Mouse (Mus musculus) CH12.LX (cell line): Measurements from ENCODE around the gene Ulk4. TPM values are rescaled to one million over a fixed set of nuclear protein-coding genes. Genes with fewer than 3 reads are reported as not detected.

ENCODE experiments used
- DNase-seq: peaks from one replicate; pipeline ENCODE4 v3.0.0-alpha.2; 2013; ENCODE audit errors: extremely low read depth
- H3K27ac ChIP-seq: 2 replicates; pipeline ENCODE4 v1.5.1; 2012; ENCODE audit warnings: low read depth, mild to moderate bottlenecking, control low read depth, moderate library complexity; ENCODE audit not compliant: insufficient read depth
- H3K27me3 ChIP-seq: replicated peaks from 2 replicates; pipeline ENCODE3; 2012; ENCODE audit warnings: inconsistent platforms
- H3K36me3 ChIP-seq, 2 experiments: replicated peaks in 1 of 2; 2 replicates each; pipeline versions ENCODE3 to v1.6.1; 2012; ENCODE audit warnings: inconsistent platforms in 1 of 2, low read length in 1 of 2, mild to moderate bottlenecking in 1 of 2, mixed read lengths in 1 of 2, moderate library complexity in 1 of 2; ENCODE audit not compliant: control insufficient read depth in 1 of 2, insufficient read depth in 1 of 2
- H3K4me1 ChIP-seq, 2 experiments: 2 replicates each; pipeline ENCODE4 v1.6.1; 2012; ENCODE audit warnings: inconsistent platforms in 1 of 2, moderate library complexity in 1 of 2; ENCODE audit not compliant: insufficient read depth in 2 of 2, control insufficient read depth in 1 of 2
- H3K4me2 ChIP-seq: 2 replicates; pipeline ENCODE4 v1.6.1; 2012; ENCODE audit warnings: low read depth, mild to moderate bottlenecking, control low read depth; ENCODE audit not compliant: poor library complexity, insufficient read depth, severe bottlenecking
- H3K4me3 ChIP-seq, 3 experiments: fragments of 150-350 bp in 1 of 3; sonication (generic) in 1 of 3; replicated peaks in 1 of 3; 2 replicates each; pipeline versions ENCODE3 to v1.5.1; 2011 to 2012; ENCODE audit warnings: low read depth in 2 of 3, low read length in 2 of 3, mild to moderate bottlenecking in 2 of 3, moderate library complexity in 2 of 3, control low read depth in 1 of 3, improper control_type of control experiment in 1 of 3, inconsistent platforms in 1 of 3, mixed read lengths in 1 of 3; ENCODE audit not compliant: poor library complexity in 1 of 3
- H3K79me2 ChIP-seq: replicated peaks from 2 replicates; pipeline ENCODE4 v1.6.1; 2012; ENCODE audit warnings: mild to moderate bottlenecking, moderate library complexity; ENCODE audit not compliant: control insufficient read depth, poor library complexity, insufficient read depth, severe bottlenecking; ENCODE audit errors: extremely low read depth
- H3K9ac ChIP-seq: 2 replicates; pipeline ENCODE4 v1.6.1; 2012; ENCODE audit warnings: low read depth, mild to moderate bottlenecking, control low read depth, moderate library complexity; ENCODE audit not compliant: insufficient read depth
- H3K9me3 ChIP-seq: replicated peaks from 2 replicates; pipeline ENCODE3; 2012; ENCODE audit warnings: low read length, inconsistent platforms, mixed read lengths
- CHD1 ChIP-seq: IDR thresholded peaks from 2 replicates; pipeline ENCODE4 v1.6.1; 2012; ENCODE audit warnings: low read depth, low read length, improper control_type of control experiment, inconsistent platforms
- CHD2 ChIP-seq: IDR thresholded peaks from 2 replicates; pipeline ENCODE4 v1.6.1; 2011; ENCODE audit warnings: low read length, improper control_type of control experiment
- CTCF ChIP-seq, 2 experiments: IDR thresholded peaks in 1 of 2; conservative IDR thresholded peaks in 1 of 2; 2 replicates each; pipeline ENCODE4 v1.5.1; 2011 to 2012; ENCODE audit warnings: low read depth in 2 of 2, low read length in 2 of 2, improper control_type of control experiment in 1 of 2, inconsistent platforms in 1 of 2, mild to moderate bottlenecking in 1 of 2, moderate library complexity in 1 of 2
- ELF1 ChIP-seq: IDR thresholded peaks from 2 replicates; pipeline ENCODE4 v1.6.1; 2014; ENCODE audit warnings: low read depth, mild to moderate bottlenecking, inconsistent platforms, low read length, improper control_type of control experiment
- ETS1 ChIP-seq: conservative IDR thresholded peaks from 2 replicates; pipeline ENCODE4 v1.6.1; 2012; ENCODE audit warnings: low read depth, mild to moderate bottlenecking, inconsistent platforms, low read length, improper control_type of control experiment, moderate library complexity
- HCFC1 ChIP-seq: IDR thresholded peaks from 2 replicates; pipeline ENCODE4 v1.6.1; 2012; ENCODE audit warnings: low read depth, mild to moderate bottlenecking, inconsistent platforms, low read length, improper control_type of control experiment
- JUN ChIP-seq: IDR thresholded peaks from 2 replicates; pipeline ENCODE4 v1.6.1; 2011; ENCODE audit warnings: low read depth, mild to moderate bottlenecking, low read length, improper control_type of control experiment, moderate library complexity; ENCODE audit not compliant: insufficient read depth
- JUND ChIP-seq: conservative IDR thresholded peaks from 2 replicates; pipeline ENCODE4 v1.6.1; 2011; ENCODE audit warnings: low read depth, low read length, improper control_type of control experiment
- KAT2A ChIP-seq: IDR thresholded peaks from 2 replicates; pipeline ENCODE4 v1.6.1; 2012; ENCODE audit warnings: low read length, improper control_type of control experiment, inconsistent platforms; ENCODE audit not compliant: insufficient replicate concordance
- MAZ ChIP-seq: IDR thresholded peaks from 2 replicates; pipeline ENCODE4 v1.6.1; 2012; ENCODE audit warnings: low read depth, mild to moderate bottlenecking, inconsistent platforms, low read length, improper control_type of control experiment, moderate library complexity
- MXI1 ChIP-seq: IDR thresholded peaks from 2 replicates; pipeline ENCODE4 v1.6.1; 2011; ENCODE audit warnings: mild to moderate bottlenecking, low read depth, low read length, improper control_type of control experiment
- MYC ChIP-seq: IDR thresholded peaks from 2 replicates; pipeline ENCODE4 v1.6.1; 2011; ENCODE audit warnings: low read depth, mild to moderate bottlenecking, improper control_type of control experiment, low read length
- NELFE ChIP-seq: IDR thresholded peaks from 2 replicates; pipeline ENCODE4 v1.6.1; 2011; ENCODE audit warnings: low read depth, low read length, improper control_type of control experiment
- POLR2AphosphoS2 ChIP-seq: IDR thresholded peaks from 2 replicates; pipeline ENCODE4 v1.6.1; 2011; ENCODE audit warnings: low read depth, low read length, improper control_type of control experiment
- RAD21 ChIP-seq: IDR thresholded peaks from 2 replicates; pipeline ENCODE4 v1.6.1; 2011; ENCODE audit warnings: low read depth, mild to moderate bottlenecking, low read length, improper control_type of control experiment, moderate library complexity
- SIN3A ChIP-seq: IDR thresholded peaks from 2 replicates; pipeline ENCODE4 v1.6.1; 2012; ENCODE audit warnings: low read length, improper control_type of control experiment, inconsistent platforms
- SMC3 ChIP-seq: IDR thresholded peaks from 2 replicates; pipeline ENCODE4 v1.6.1; 2011; ENCODE audit warnings: low read depth, low read length, improper control_type of control experiment
- TCF12 ChIP-seq: IDR thresholded peaks from 2 replicates; pipeline ENCODE4 v1.6.1; 2014; ENCODE audit warnings: low read depth, mild to moderate bottlenecking, inconsistent platforms, low read length, improper control_type of control experiment
- UBTF ChIP-seq: IDR thresholded peaks from 2 replicates; pipeline ENCODE4 v1.6.1; 2012; ENCODE audit warnings: low read depth, mild to moderate bottlenecking, inconsistent platforms, low read length, improper control_type of control experiment, moderate library complexity
- USF2 ChIP-seq: conservative IDR thresholded peaks from 2 replicates; pipeline ENCODE4 v1.6.1; 2011; ENCODE audit warnings: low read depth, low read length, improper control_type of control experiment
- ZKSCAN1 ChIP-seq: IDR thresholded peaks from 2 replicates; pipeline ENCODE4 v1.6.1; 2012; ENCODE audit warnings: low read depth, inconsistent platforms, low read length, improper control_type of control experiment, borderline replicate concordance
- ZMIZ1 ChIP-seq: IDR thresholded peaks from 2 replicates; pipeline ENCODE4 v1.6.1; 2012; ENCODE audit warnings: low read depth, mild to moderate bottlenecking, inconsistent platforms, low read length, improper control_type of control experiment
- dilution Hi-C: fragments of 300-500 bp; cut with MboI; formaldehyde crosslinking; loops from 2 replicates; pipeline ENCODE4 v1.14.3; 2020; ENCODE audit warnings: low sequenced_read_pairs; ENCODE audit not compliant: extremely low pct_unique_long_range_greater_than_20kb, extremely low pct_ligation_motif_present
- in situ Hi-C: fragments of 300-500 bp; cut with MboI; formaldehyde crosslinking; loops from 3 replicates; pipeline ENCODE4 v1.14.3; 2019; ENCODE audit warnings: low sequenced_read_pairs, low pct_ligation_motif_present, low pct_unique_long_range_greater_than_20kb, mixed read lengths
- polyA plus RNA-seq: library from polyadenylated mRNA; unstranded; fragments of >175 nt; gene quantifications from 2 replicates; pipeline ENCODE4 v1.2.1, GENCODE M21; 2012; ENCODE audit warnings: low read depth; ENCODE audit not compliant: insufficient read length
- total RNA-seq, 2 experiments: library from RNA; depleted of rRNA; stranded (reverse); fragments of 300-350 nt in 1 of 2; fragments of >200 nt in 1 of 2; gene quantifications; 2 replicates each; pipeline ENCODE4 v1.2.3; 2012 to 2014

Gene Ulk4
- total and polyA plus RNA-seq, 3 experiments, result 1.6 to 25.8 (median 18.5) TPM

DNA sequence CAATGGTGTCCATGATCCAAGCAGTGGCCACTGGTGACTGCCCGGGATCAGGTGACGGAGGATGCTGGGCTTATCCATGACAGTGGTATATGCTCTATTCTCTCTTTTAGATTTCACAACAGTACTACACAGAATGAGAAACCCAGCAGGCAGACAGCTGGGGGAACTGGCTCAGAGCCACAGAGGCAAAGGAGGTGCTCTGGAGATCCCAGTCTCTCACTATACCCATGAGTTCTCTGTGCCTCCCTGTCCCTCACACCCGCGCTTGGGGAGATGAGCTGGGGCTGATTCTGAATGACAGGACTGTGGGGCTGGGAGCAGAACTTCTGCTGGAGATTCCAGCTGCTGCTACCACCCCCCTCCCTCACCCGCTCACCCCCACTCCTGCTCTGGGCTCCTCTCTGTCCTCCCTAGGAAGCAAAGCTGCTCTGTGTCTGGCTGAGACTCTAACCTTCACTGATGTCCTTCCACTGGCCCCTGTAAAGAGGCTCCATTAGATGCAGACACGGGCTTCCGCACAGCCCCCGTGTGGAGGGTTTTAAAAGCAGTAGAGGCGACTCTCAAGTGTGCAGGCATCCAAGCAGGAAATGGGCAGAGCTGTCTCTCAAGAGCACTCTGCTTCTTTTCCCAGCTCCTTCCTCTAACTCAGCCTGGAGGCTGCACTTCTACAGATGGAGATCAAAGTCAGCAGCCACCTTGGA is 197.5 kb downstream of the Ulk4 start:
- H3K36me3 ChIP-seq, result peaks cover 0 to 19% of the 10 kb centered on the region in 2 experiments
- H3K79me2 ChIP-seq, result no peaks in the 10 kb centered on the region
- no peak overlapping the region for H3K9ac ChIP-seq
- TF ChIP-seq SIN3A (no peak), MXI1 (no peak), USF2 (no peak), ELF1 (no peak), RAD21 (no peak), POLR2AphosphoS2 (no peak), KAT2A (no peak), ZKSCAN1 (no peak), MYC (no peak), CTCF (conservative IDR thresholded peaks at IDR 0.05 in 1 of 2, IDR thresholded peaks at IDR 0.05 in 1 of 2; ENCODE audit: low read depth in 2 of 2, low read length in 2 of 2) (no peak)
- TF ChIP-seq, all 38 proteins: peak for 0
- dilution Hi-C loops, result no loop called here
- Histone ChIP-seq H3K27ac (no peak overlapping the region), H3K27me3 (no peaks in the 10 kb centered on the region), H3K4me1 (peaks cover 10 to 64% of the 10 kb centered on the region in 2 experiments), H3K4me2 (no peak overlapping the region), H3K9me3 (no peaks in the 10 kb centered on the region), H3K4me3 (peak overlapping the region in 2 of 3 experiments; percentile 34 to 36)
- in situ Hi-C loops, result no loop called here
- DNase-seq, result peak; percentile 27

DNA sequence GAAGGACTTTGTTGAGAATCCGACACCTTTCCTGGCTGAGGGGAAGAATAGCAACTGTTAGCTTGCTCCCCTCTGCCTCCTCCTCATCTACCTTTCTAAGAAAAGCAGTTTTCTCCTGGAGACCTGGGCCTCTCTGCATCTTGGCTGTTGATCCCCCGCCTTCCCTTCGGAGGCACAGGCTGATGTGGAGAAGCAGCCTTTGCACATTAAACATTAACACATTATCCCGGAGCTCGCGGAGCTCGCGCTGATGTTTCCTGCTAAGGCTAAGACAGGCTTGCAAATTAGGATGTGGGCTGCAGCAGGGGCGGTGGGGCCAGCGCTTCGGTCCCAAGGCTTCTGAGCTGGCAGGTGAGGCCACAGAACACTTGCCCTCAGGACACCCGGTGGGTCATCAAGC is 200.7 kb downstream of the Ulk4 start:
- H3K9ac ChIP-seq, result no peak overlapping the region
- dilution Hi-C loops, result no loop called here
- H3K9me3 ChIP-seq, result no peaks in the 10 kb centered on the region
- no peak for DNase-seq
- in situ Hi-C loops, result no loop called here
- no peak for TF ChIP-seq NELFE
- TF ChIP-seq CHD1, result no peak
- TF ChIP-seq USF2, result no peak
- TF ChIP-seq ETS1, result no peak
- no peak for TF ChIP-seq MAZ
- TF ChIP-seq TCF12, result no peak
- TF ChIP-seq JUN, result no peak
- no peak for TF ChIP-seq UBTF
- TF ChIP-seq SIN3A, result no peak
- no peak for TF ChIP-seq CTCF (conservative IDR thresholded peaks at IDR 0.05 in 1 of 2, IDR thresholded peaks at IDR 0.05 in 1 of 2; ENCODE audit: low read depth in 2 of 2, low read length in 2 of 2)
- no peak for TF ChIP-seq HCFC1
- no peak for TF ChIP-seq ZMIZ1
- no peak for TF ChIP-seq CHD2
- no peak for TF ChIP-seq ELF1
- no peak for TF ChIP-seq JUND
- TF ChIP-seq SMC3, result no peak
- no peak for TF ChIP-seq MXI1
- TF ChIP-seq, all 38 proteins: peak for 0
- peaks cover 10 to 61% of the 10 kb centered on the region in 2 experiments for H3K4me1 ChIP-seq
- peaks cover 0 to 42% of the 10 kb centered on the region in 2 experiments for H3K36me3 ChIP-seq
- no peaks in the 10 kb centered on the region for H3K79me2 ChIP-seq
- H3K4me3 ChIP-seq, result no peak overlapping the region
- no peaks in the 10 kb centered on the region for H3K27me3 ChIP-seq
- H3K27ac ChIP-seq, result no peak overlapping the region
- H3K4me2 ChIP-seq, result no peak overlapping the region
